Mouse (Mus musculus) kidney, adult 2 months (tissue): Measurements from ENCODE around the gene Phospho1.

Source experiments
- CTCF ChIP-seq: fragments of 200-500 bp; conservative IDR thresholded peaks from 2 replicates; pipeline ENCODE4 v1.5.1; 2011; ENCODE audit warnings: low read depth, mild to moderate bottlenecking, control low read depth, low read length, moderate library complexity, mixed read lengths; ENCODE audit not compliant: insufficient read depth, insufficient read length
- POLR2A ChIP-seq: fragments of 200-500 bp; IDR thresholded peaks from one replicate; pipeline ENCODE4 v1.6.1; 2011; ENCODE audit warnings: low read depth, low read length, control low read depth

DNA sequence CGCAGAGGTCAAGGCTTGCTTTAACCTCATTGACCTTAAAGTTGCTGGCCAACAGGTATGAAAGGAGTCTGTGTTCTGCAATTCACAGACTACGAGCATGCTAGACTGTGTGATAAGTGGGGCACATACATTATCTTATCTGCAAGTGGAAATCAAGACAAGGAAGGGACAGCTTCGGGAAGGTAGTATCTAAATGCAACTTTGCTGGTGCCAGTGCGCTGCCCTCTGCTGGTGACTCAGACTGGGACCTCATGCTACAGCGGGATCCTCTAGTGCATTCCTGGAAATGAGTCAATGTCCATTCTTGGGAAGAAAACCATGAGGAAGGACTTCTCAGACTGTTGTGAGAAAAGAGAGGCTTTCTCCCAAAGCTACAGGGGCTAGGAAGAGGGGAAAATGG, 29.4 kb downstream of the Phospho1 start:
- TF ChIP-seq POLR2A: no peak
- TF ChIP-seq CTCF: peak; percentile 94
